Mouse (Mus musculus): ENCODE data around the gene Gm47791. TPM values are rescaled to one million over a fixed set of nuclear protein-coding genes. Genes with fewer than 3 reads are reported as not detected.

The Gm47791 gene
- polyA plus RNA-seq (2015; fragmentation: Nextera tagmentation; extraction: Ambion mirVana) = not detected in 2 replicates

GRCm38 (mm10) chr1:82771022-82771586, at the start of gene Gm47791:
TSS of gene Gm47791 (minus strand) at chr1:82771243.
- no peak for ATAC-seq
- Histone ChIP-seq H3K27me3 (replicated peaks; ENCODE audit: control insufficient read depth, insufficient read depth, low read length) (no peaks in the 10 kb centered on the region), H3K4me1 (ENCODE audit: control insufficient read depth, insufficient read depth, low read length) (0 out of 2 replicates have a peak, but pooled peaks cover 2% of the 10 kb centered on the region), H3K9me3 (ENCODE audit: control insufficient read depth, low read length) (no peaks in the 10 kb centered on the region), H3K36me3 (ENCODE audit: control insufficient read depth, insufficient read depth, low read length) (no peaks in the 10 kb centered on the region), H3K4me2 (ENCODE audit: low read depth, low read length) (no peak within 1 kb of the TSS), H3K27ac (ENCODE audit: low read length) (no peak within 1 kb of the TSS), H3K4me3 (ENCODE audit: low read length) (no peak within 1 kb of the TSS), H3K9ac (ENCODE audit: low read depth, low read length) (no peak within 1 kb of the TSS)
- 78% methylated on average over 13 of the region's 15 CpGs for WGBS

GRCm38 (mm10) chr1:82820626-82821186, 49.7 kb upstream of the Gm47791 start:
- H3K9me3 ChIP-seq (ENCODE audit: control insufficient read depth, low read length) = no peaks in the 10 kb centered on the region
- H3K4me1 ChIP-seq (ENCODE audit: control insufficient read depth, insufficient read depth, low read length) = peaks cover 5% of the 10 kb centered on the region; the same call in 1 of the 2 replicates
- no peak for ATAC-seq
- no peak overlapping the region for H3K4me3 ChIP-seq (ENCODE audit: low read length)
- no peaks in the 10 kb centered on the region for H3K27me3 ChIP-seq (replicated peaks; ENCODE audit: control insufficient read depth, insufficient read depth, low read length)
- H3K27ac ChIP-seq (ENCODE audit: low read length) = peak overlapping the region; percentile 45; the same call in 1 of the 2 replicates
- WGBS = 64% methylated on average over 3 of the region's 3 CpGs
- H3K4me2 ChIP-seq (ENCODE audit: low read depth, low read length) = no peak overlapping the region
- no peak overlapping the region for H3K9ac ChIP-seq (ENCODE audit: low read depth, low read length)
- H3K36me3 ChIP-seq (ENCODE audit: control insufficient read depth, insufficient read depth, low read length) = no peaks in the 10 kb centered on the region

DNA sequence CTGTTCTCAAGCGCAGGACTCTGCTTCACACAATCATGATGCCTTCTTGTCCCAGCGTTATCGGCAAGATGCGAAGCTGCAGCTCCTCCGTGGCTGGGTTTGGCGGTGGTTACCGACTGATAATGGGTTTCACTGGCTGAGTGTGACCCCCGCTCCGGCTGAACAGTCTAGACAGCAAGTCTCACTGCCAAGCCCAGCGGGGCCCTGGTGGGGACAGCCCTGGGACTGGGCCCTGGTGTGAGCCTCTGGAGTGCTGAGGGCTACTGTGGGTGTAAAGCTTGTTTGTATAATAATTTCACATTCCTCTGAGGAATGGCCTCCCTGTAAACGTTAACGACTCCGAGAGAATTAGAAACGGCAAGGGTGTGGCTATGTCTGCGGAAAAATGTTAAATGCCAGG, 49.1 kb upstream of the Gm47791 start:
- H3K27ac ChIP-seq (ENCODE audit: low read length) = peak overlapping the region; percentile 71
- no peaks in the 10 kb centered on the region for H3K36me3 ChIP-seq (ENCODE audit: control insufficient read depth, insufficient read depth, low read length)
- no peaks in the 10 kb centered on the region for H3K9me3 ChIP-seq (ENCODE audit: control insufficient read depth, low read length)
- peak overlapping the region; percentile 41 for H3K4me2 ChIP-seq (ENCODE audit: low read depth, low read length)
- no peaks in the 10 kb centered on the region for H3K27me3 ChIP-seq (replicated peaks; ENCODE audit: control insufficient read depth, insufficient read depth, low read length)
- peak overlapping the region; percentile 47; the same call in 1 of the 2 replicates for H3K9ac ChIP-seq (ENCODE audit: low read depth, low read length)
- H3K4me3 ChIP-seq (ENCODE audit: low read length) = no peak overlapping the region
- peaks cover 5% of the 10 kb centered on the region; the same call in 1 of the 2 replicates for H3K4me1 ChIP-seq (ENCODE audit: control insufficient read depth, insufficient read depth, low read length)
- peak; percentile 24; the same call in 1 of the 2 replicates for ATAC-seq
- 39% methylated on average over 15 of the region's 15 CpGs for WGBS

DNA sequence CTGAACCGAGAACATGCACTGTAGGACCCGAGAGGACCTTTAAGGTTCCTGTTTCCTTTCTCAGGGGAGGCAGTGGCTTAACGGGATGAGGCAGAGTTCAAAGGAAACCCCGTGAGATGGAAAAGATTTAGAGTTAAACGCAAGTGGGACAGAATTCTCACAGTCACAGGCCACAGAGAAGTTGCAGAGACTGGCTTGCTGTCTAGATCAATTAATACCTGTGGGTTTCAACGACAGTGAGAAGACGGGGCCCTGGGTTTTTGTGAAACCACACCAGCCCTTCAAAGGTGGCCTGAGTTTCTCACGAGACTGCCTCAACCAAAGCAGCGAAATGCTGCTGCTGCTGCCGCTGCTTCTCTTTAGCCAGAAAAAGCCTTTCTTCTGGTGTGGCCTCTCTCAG, 48.3 kb upstream of the Gm47791 start:
- ATAC-seq = no peak
- H3K9ac ChIP-seq (ENCODE audit: low read depth, low read length) = 0 out of 2 replicates have a peak overlapping the region, but pooled peaks have one; percentile 16
- WGBS = 65% methylated on average over 10 of the region's 10 CpGs
- H3K4me2 ChIP-seq (ENCODE audit: low read depth, low read length) = no peak overlapping the region
- H3K9me3 ChIP-seq (ENCODE audit: control insufficient read depth, low read length) = no peaks in the 10 kb centered on the region
- no peak overlapping the region for H3K27ac ChIP-seq (ENCODE audit: low read length)
- H3K4me3 ChIP-seq (ENCODE audit: low read length) = no peak overlapping the region
- H3K27me3 ChIP-seq (replicated peaks; ENCODE audit: control insufficient read depth, insufficient read depth, low read length) = no peaks in the 10 kb centered on the region
- no peaks in the 10 kb centered on the region for H3K36me3 ChIP-seq (ENCODE audit: control insufficient read depth, insufficient read depth, low read length)
- H3K4me1 ChIP-seq (ENCODE audit: control insufficient read depth, insufficient read depth, low read length) = peaks cover 5% of the 10 kb centered on the region; the same call in 1 of the 2 replicates

GRCm38 (mm10) chr1:82815941-82816716, 45.1 kb upstream of the Gm47791 start:
- 53% methylated on average over 17 of the region's 17 CpGs for WGBS
- Histone ChIP-seq H3K9ac (ENCODE audit: low read depth, low read length) (no peak overlapping the region), H3K4me2 (ENCODE audit: low read depth, low read length) (no peak overlapping the region), H3K36me3 (ENCODE audit: control insufficient read depth, insufficient read depth, low read length) (no peaks in the 10 kb centered on the region), H3K27ac (ENCODE audit: low read length) (peak overlapping the region; percentile 91), H3K4me1 (ENCODE audit: control insufficient read depth, insufficient read depth, low read length) (peaks cover 5% of the 10 kb centered on the region; the same call in 1 of the 2 replicates), H3K4me3 (ENCODE audit: low read length) (no peak overlapping the region), H3K27me3 (replicated peaks; ENCODE audit: control insufficient read depth, insufficient read depth, low read length) (no peaks in the 10 kb centered on the region), H3K9me3 (ENCODE audit: control insufficient read depth, low read length) (no peaks in the 10 kb centered on the region)
- ATAC-seq = peak; percentile 97

GRCm38 (mm10) chr1:82811766-82812165, 40.7 kb upstream of the Gm47791 start:
- peak; percentile 3; the same call in 1 of the 2 replicates for ATAC-seq
- no peaks in the 10 kb centered on the region for H3K36me3 ChIP-seq (ENCODE audit: control insufficient read depth, insufficient read depth, low read length)
- H3K4me2 ChIP-seq (ENCODE audit: low read depth, low read length) = no peak overlapping the region
- 61% methylated on average over 1 of the region's 1 CpGs for WGBS
- no peaks in the 10 kb centered on the region for H3K4me1 ChIP-seq (ENCODE audit: control insufficient read depth, insufficient read depth, low read length)
- H3K27me3 ChIP-seq (replicated peaks; ENCODE audit: control insufficient read depth, insufficient read depth, low read length) = no peaks in the 10 kb centered on the region
- H3K4me3 ChIP-seq (ENCODE audit: low read length) = no peak overlapping the region
- no peaks in the 10 kb centered on the region for H3K9me3 ChIP-seq (ENCODE audit: control insufficient read depth, low read length)
- H3K9ac ChIP-seq (ENCODE audit: low read depth, low read length) = no peak overlapping the region
- no peak overlapping the region for H3K27ac ChIP-seq (ENCODE audit: low read length)

- Histone ChIP-seq H3K9ac (ENCODE audit: low read depth, low read length) (no peak overlapping the region), H3K4me3 (ENCODE audit: low read length) (no peak overlapping the region), H3K36me3 (ENCODE audit: control insufficient read depth, insufficient read depth, low read length) (no peaks in the 10 kb centered on the region), H3K9me3 (ENCODE audit: control insufficient read depth, low read length) (no peaks in the 10 kb centered on the region), H3K4me2 (ENCODE audit: low read depth, low read length) (no peak overlapping the region), H3K4me1 (ENCODE audit: control insufficient read depth, insufficient read depth, low read length) (no peaks in the 10 kb centered on the region), H3K27ac (ENCODE audit: low read length) (no peak overlapping the region), H3K27me3 (replicated peaks; ENCODE audit: control insufficient read depth, insufficient read depth, low read length) (no peaks in the 10 kb centered on the region)
- whole genome bisulfite sequencing = 70% methylated on average over 3 of the region's 3 CpGs
- no peak for ATAC-seq
Observed at GRCm38 (mm10) chr1:82808564-82808963, 37.5 kb upstream of the Gm47791 start.

GRCm38 (mm10) chr1:82807206-82807605, 36.2 kb upstream of the Gm47791 start:
- H3K4me3 ChIP-seq (ENCODE audit: low read length) = no peak overlapping the region
- WGBS = 66% methylated on average over 7 of the region's 7 CpGs
- H3K36me3 ChIP-seq (ENCODE audit: control insufficient read depth, insufficient read depth, low read length) = no peaks in the 10 kb centered on the region
- H3K9ac ChIP-seq (ENCODE audit: low read depth, low read length) = no peak overlapping the region
- H3K9me3 ChIP-seq (ENCODE audit: control insufficient read depth, low read length) = no peaks in the 10 kb centered on the region
- no peak overlapping the region for H3K27ac ChIP-seq (ENCODE audit: low read length)
- H3K4me1 ChIP-seq (ENCODE audit: control insufficient read depth, insufficient read depth, low read length) = no peaks in the 10 kb centered on the region
- no peak for ATAC-seq
- no peak overlapping the region for H3K4me2 ChIP-seq (ENCODE audit: low read depth, low read length)
- H3K27me3 ChIP-seq (replicated peaks; ENCODE audit: control insufficient read depth, insufficient read depth, low read length) = no peaks in the 10 kb centered on the region

DNA sequence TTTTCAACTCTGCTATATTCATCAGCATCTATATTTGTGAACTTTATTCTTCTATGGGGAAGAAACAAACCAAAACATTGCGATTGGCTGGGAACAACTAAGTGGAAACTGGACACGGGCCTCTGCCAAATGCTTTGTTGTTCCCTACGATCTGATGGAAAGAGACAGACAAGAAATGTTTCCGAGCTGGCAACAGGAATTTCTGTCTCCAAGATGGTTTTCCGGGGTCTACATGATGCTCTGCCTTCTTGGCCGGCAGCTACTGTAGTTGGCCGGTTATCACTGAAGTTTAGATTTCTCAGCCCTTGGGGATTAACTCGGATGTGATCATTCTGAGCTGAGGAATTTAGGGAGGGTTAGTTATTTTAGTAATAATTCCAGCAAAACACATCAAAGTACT, 35.3 kb upstream of the Gm47791 start:
- Histone ChIP-seq H3K36me3 (ENCODE audit: control insufficient read depth, insufficient read depth, low read length) (no peaks in the 10 kb centered on the region), H3K27me3 (replicated peaks; ENCODE audit: control insufficient read depth, insufficient read depth, low read length) (no peaks in the 10 kb centered on the region), H3K27ac (ENCODE audit: low read length) (no peak overlapping the region), H3K4me1 (ENCODE audit: control insufficient read depth, insufficient read depth, low read length) (no peaks in the 10 kb centered on the region), H3K9ac (ENCODE audit: low read depth, low read length) (no peak overlapping the region), H3K4me3 (ENCODE audit: low read length) (no peak overlapping the region), H3K4me2 (ENCODE audit: low read depth, low read length) (no peak overlapping the region), H3K9me3 (ENCODE audit: control insufficient read depth, low read length) (no peaks in the 10 kb centered on the region)
- 72% methylated on average over 8 of the region's 8 CpGs for WGBS
- no peak for ATAC-seq

All from intestine, embryonic 16.5 days (tissue).